8 mouse cellular contexts compared by ENCODE assay signal in genomic region chr5:30125587-30125986, GRCm38 (mm10). TPM values are rescaled to one million over a fixed set of nuclear protein-coding genes. Genes with fewer than 3 reads are reported as not detected.
A peak's percentile ranks its signal among the peaks of the same experiment; 100 is the strongest.
DNase-seq lines count a peak whose midpoint lies in the region; ATAC-seq lines count a peak whose summit lies in the region.

No protein-coding gene starts in this region.

- no peaks in the 10 kb centered on the region for H3K9me3 ChIP-seq in midbrain, embryonic 14.5 days (ENCODE audit: control insufficient read depth, low read length)
- no peaks in the 10 kb centered on the region for H3K9me3 ChIP-seq in midbrain, embryonic 16.5 days (replicated peaks; ENCODE audit: control insufficient read depth, low read length, poor library complexity, severe bottlenecking)

- H3K4me3 ChIP-seq in midbrain, embryonic 14.5 days (replicated peaks; ENCODE audit: low read depth, low read length) = no peak overlapping the region
- no peak overlapping the region for H3K4me3 ChIP-seq in midbrain, embryonic 16.5 days (ENCODE audit: low read depth, low read length)

- peak; percentile 5 to 37 for DNase-seq in cerebellum, postnatal 25 days
- no peak for DNase-seq in cerebellum, adult 11-12 months
- peak; percentile 77 for DNase-seq in midbrain, embryonic 14.5 days
- peak; percentile 82 for DNase-seq in embryo, embryonic 10 days (ENCODE audit: low spot score)
- no peak for DNase-seq in urinary bladder, adult 18-20 months (ENCODE audit: low spot score in 2 of 2)

- ATAC-seq in midbrain, embryonic 14.5 days (ENCODE audit: low FRiP score, low TSS enrichment) = no peak
- ATAC-seq in midbrain, embryonic 16.5 days = no peak
- ATAC-seq in megakaryocyte-erythroid progenitor cell, adult 5-6 weeks (replicated peaks; ENCODE audit: low FRiP score, low TSS enrichment, poor library complexity, severe bottlenecking) = peak; percentile 73
- no peak for ATAC-seq in inflammation-experienced regulatory T-cells, adult 6 months

- no peak overlapping the region for H3K4me2 ChIP-seq in midbrain, embryonic 14.5 days (ENCODE audit: low read length)
- no peak overlapping the region for H3K4me2 ChIP-seq in midbrain, embryonic 16.5 days (ENCODE audit: low read length)

- no peak overlapping the region for H3K9ac ChIP-seq in midbrain, embryonic 14.5 days (replicated peaks; ENCODE audit: low read length)
- no peak overlapping the region for H3K9ac ChIP-seq in midbrain, embryonic 16.5 days (ENCODE audit: low read depth, low read length)

- H3K27me3 ChIP-seq in midbrain, embryonic 14.5 days (ENCODE audit: control insufficient read depth, insufficient read depth, low read length) = no peaks in the 10 kb centered on the region
- no peaks in the 10 kb centered on the region for H3K27me3 ChIP-seq in midbrain, embryonic 16.5 days (ENCODE audit: control insufficient read depth, insufficient read depth, low read depth, low read length)

- H3K36me3 ChIP-seq in midbrain, embryonic 14.5 days (ENCODE audit: control insufficient read depth, insufficient read depth, low read length) = peaks cover 97% of the 10 kb centered on the region
- peaks cover 56% of the 10 kb centered on the region for H3K36me3 ChIP-seq in midbrain, embryonic 16.5 days (ENCODE audit: control insufficient read depth, insufficient read depth, low read length)

- H3K4me1 ChIP-seq in midbrain, embryonic 14.5 days (ENCODE audit: control insufficient read depth, insufficient read depth, low read length) = no peaks in the 10 kb centered on the region
- H3K4me1 ChIP-seq in midbrain, embryonic 16.5 days (ENCODE audit: control insufficient read depth, insufficient read depth, low read length) = no peaks in the 10 kb centered on the region

- 37% methylated on average over 5 of the region's 5 CpGs for WGBS in midbrain, embryonic 14.5 days
- WGBS in midbrain, embryonic 16.5 days = 39% methylated on average over 5 of the region's 5 CpGs

- H3K27ac ChIP-seq in midbrain, embryonic 14.5 days (replicated peaks; ENCODE audit: low read depth, low read length) = no peak overlapping the region
- H3K27ac ChIP-seq in midbrain, embryonic 16.5 days (ENCODE audit: low read length) = no peak overlapping the region

RNA-seq across cellular contexts. Expression of gene 3110082J24Rik, which starts 19.7 kb away (rescaled TPM):
- 6.0 and 6.5 TPM in 2 replicates for polyA plus RNA-seq in midbrain, embryonic 14.5 days (2014; fragmentation: Nextera tagmentation; extraction: Ambion mirVana)
- polyA plus RNA-seq in midbrain, embryonic 16.5 days (2015; fragmentation: Nextera tagmentation; extraction: Ambion mirVana) = 2.6 and 3.7 TPM in 2 replicates
- total RNA-seq in megakaryocyte-erythroid progenitor cell, adult 5-6 weeks (2014; fragmentation: Nextera tagmentation) = not detected in 2 replicates
- not detected in 2 replicates for total RNA-seq in megakaryocyte-erythroid progenitor cell, adult 5-6 weeks (2017)
- polyA plus RNA-seq in inflammation-experienced regulatory T-cells, adult 6 months (2017; shearing (Covaris generic)) = not detected

RNA-seq across cellular contexts. Expression of gene Garem2, which starts 20.6 kb away (rescaled TPM):
- 14.3 and 17.2 TPM in 2 replicates for polyA plus RNA-seq in midbrain, embryonic 14.5 days (2014; fragmentation: Nextera tagmentation; extraction: Ambion mirVana)
- 6.9 and 8.1 TPM in 2 replicates for polyA plus RNA-seq in midbrain, embryonic 16.5 days (2015; fragmentation: Nextera tagmentation; extraction: Ambion mirVana)
- not detected in 2 replicates for total RNA-seq in megakaryocyte-erythroid progenitor cell, adult 5-6 weeks (2014; fragmentation: Nextera tagmentation)
- 0.47 TPM in 1 of 2 replicates, not detected in the other for total RNA-seq in megakaryocyte-erythroid progenitor cell, adult 5-6 weeks (2017)
- not detected for polyA plus RNA-seq in inflammation-experienced regulatory T-cells, adult 6 months (2017; shearing (Covaris generic))

RNA-seq across cellular contexts. Expression of gene Hadha, which starts 29.4 kb away (rescaled TPM):
- polyA plus RNA-seq in midbrain, embryonic 14.5 days (2014; fragmentation: Nextera tagmentation; extraction: Ambion mirVana) = 50.4 and 61.7 TPM in 2 replicates
- 61.6 and 62.3 TPM in 2 replicates for polyA plus RNA-seq in midbrain, embryonic 16.5 days (2015; fragmentation: Nextera tagmentation; extraction: Ambion mirVana)
- 116 and 125 TPM in 2 replicates for total RNA-seq in megakaryocyte-erythroid progenitor cell, adult 5-6 weeks (2014; fragmentation: Nextera tagmentation)
- total RNA-seq in megakaryocyte-erythroid progenitor cell, adult 5-6 weeks (2017) = 157 TPM in 2 replicates
- 10 to 100 TPM; 79.2 to 82.8 (median 79.2) TPM for polyA plus RNA-seq in inflammation-experienced regulatory T-cells, adult 6 months (2017; shearing (Covaris generic))

RNA-seq across cellular contexts. Expression of gene Hadhb, which starts 29.5 kb away (rescaled TPM):
- 46.2 and 57.0 TPM in 2 replicates for polyA plus RNA-seq in midbrain, embryonic 14.5 days (2014; fragmentation: Nextera tagmentation; extraction: Ambion mirVana)
- 52.1 and 53.6 TPM in 2 replicates for polyA plus RNA-seq in midbrain, embryonic 16.5 days (2015; fragmentation: Nextera tagmentation; extraction: Ambion mirVana)
- total RNA-seq in megakaryocyte-erythroid progenitor cell, adult 5-6 weeks (2014; fragmentation: Nextera tagmentation) = 85.5 and 94.8 TPM in 2 replicates
- total RNA-seq in megakaryocyte-erythroid progenitor cell, adult 5-6 weeks (2017) = 65.4 and 79.4 TPM in 2 replicates
- polyA plus RNA-seq in inflammation-experienced regulatory T-cells, adult 6 months (2017; shearing (Covaris generic)) = 100 to 1,000 TPM; 114 to 157 (median 125) TPM

RNA-seq across cellular contexts. Expression of gene Tyms, which starts 52.2 kb away (rescaled TPM):
- 45.2 and 63.6 TPM in 2 replicates for polyA plus RNA-seq in midbrain, embryonic 14.5 days (2014; fragmentation: Nextera tagmentation; extraction: Ambion mirVana)
- polyA plus RNA-seq in midbrain, embryonic 16.5 days (2015; fragmentation: Nextera tagmentation; extraction: Ambion mirVana) = 33.3 and 38.7 TPM in 2 replicates
- 86.1 and 88.4 TPM in 2 replicates for total RNA-seq in megakaryocyte-erythroid progenitor cell, adult 5-6 weeks (2014; fragmentation: Nextera tagmentation)
- total RNA-seq in megakaryocyte-erythroid progenitor cell, adult 5-6 weeks (2017) = 124 and 172 TPM in 2 replicates
- polyA plus RNA-seq in inflammation-experienced regulatory T-cells, adult 6 months (2017; shearing (Covaris generic)) = 100 to 1,000 TPM in 1 of 3 experiments, 10 to 100 TPM in 2; 65.9 to 350 (median 91.1) TPM

Comparison
In these comparisons a context has a peak if more than half of its experiments do, and no peak if none do; other contexts are left out.
1. DNase-seq: peak in cerebellum, postnatal 25 days (2 of 2), midbrain, embryonic 14.5 days (single experiment) and embryo, embryonic 10 days (single experiment); none in cerebellum, adult 11-12 months (single experiment) and urinary bladder, adult 18-20 months (0 of 2).